Mouse (Mus musculus) retina, adult 2 months (tissue): Measurements from ENCODE around the gene Fam214a.

Experiments
- DNase-seq: peaks from one replicate; pipeline ENCODE4 v3.0.0-alpha.2; 2012; ENCODE audit warnings: low read depth, low spot score

Gene Fam214a

GRCm38 (mm10) chr9:75025689-75026088 lies 73.0 kb downstream of the Fam214a start:
- no peak for DNase-seq

DNA sequence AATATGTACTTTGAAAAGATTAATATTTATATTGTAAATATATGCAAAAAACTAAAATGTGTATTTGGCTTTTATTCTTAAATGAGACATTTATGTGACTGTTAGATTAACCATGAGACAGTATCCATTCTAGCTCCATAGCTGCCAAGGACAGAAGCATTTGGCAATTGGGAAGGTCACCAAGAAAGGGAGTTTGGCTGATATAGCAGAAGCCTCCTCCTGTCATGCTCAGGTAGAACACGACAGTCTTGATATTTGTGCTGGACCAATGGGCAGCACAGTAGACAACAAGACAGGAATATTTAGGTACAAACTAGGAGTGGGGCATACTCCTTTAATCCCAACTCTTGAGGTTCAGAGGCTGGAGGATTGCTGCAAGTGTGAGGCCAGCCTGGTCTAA lies 79.7 kb downstream of the Fam214a start:
- no peak for DNase-seq

DNA sequence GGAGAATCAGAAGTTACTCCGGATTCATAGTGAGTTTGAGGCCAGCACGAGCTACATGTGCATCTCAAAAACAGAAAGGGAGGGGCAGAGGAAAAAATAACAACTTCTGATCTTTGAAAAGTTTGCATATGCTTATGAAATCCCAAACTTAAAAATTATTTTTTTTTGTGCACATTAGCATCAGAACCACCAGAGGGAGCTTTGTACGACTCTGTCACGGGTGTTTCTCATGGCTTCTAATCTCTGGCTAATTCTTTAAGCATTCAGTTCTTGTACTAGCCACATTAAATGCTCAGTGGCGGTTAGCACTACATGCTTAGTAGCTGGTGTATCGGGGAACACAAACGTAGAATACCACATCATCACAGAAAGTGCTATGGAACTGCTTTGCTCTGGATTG lies 80.5 kb downstream of the Fam214a start:
- peak; percentile 40 for DNase-seq

- no peak for DNase-seq
These were observed 82.0 kb downstream of the Fam214a start for GRCm38 (mm10) chr9:75034691-75035090.

- no peak for DNase-seq
These were observed 83.3 kb downstream of the Fam214a start for GRCm38 (mm10) chr9:75035944-75036343.

DNA sequence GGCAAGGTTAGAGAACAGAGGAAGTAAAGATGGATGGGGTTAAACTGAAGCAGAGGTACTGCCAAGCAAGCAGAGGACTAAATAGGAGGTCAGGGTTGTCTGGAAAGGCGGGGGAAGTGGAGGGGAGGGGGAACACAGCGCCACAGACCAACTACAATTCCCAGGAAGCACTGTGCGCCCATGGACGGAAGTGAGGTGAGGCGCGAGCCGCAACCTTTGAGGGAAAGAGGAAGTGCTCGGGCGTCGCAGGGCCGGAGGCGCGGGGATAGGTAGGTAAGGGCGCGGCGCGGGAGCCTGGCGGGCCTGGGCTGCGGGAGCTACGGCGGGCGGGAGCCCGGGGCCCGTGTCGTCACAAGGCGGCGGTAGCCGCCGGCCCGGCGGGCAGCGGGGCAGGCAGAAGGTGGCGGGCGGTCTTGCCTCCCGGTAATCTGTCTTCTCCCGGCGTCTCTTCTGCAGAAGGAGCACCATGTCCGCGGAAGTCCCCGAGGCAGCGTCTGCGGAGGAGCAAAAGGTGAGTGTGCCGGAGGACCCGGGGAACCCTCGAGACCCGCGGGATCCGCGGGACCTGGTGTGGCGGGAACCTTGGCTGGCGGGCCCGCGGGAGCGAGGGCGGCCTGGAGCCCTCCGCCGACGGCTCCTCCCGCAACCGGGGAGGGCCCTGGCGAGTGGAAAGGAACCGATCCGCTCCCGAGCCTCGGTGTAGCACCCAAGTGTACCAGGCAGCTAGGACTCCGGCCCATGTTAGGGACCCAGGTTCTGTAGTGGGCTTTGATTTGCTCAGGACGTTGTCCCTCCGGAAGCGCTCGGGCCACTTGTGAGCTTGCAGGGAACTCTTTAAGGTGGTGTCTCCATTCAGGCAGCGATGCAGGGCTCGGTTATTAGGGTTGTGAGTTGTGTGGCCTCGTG lies 85.0 kb downstream of the Fam214a start, which contains the start of gene Arpp19:
Gene Arpp19 (plus strand): TSS at position 164 of the 906 bp plus-strand sequence.
- peak; percentile 59 for DNase-seq

GRCm38 (mm10) chr9:75038357-75038688 lies 85.6 kb downstream of the Fam214a start:
- DNase-seq = no peak

DNA sequence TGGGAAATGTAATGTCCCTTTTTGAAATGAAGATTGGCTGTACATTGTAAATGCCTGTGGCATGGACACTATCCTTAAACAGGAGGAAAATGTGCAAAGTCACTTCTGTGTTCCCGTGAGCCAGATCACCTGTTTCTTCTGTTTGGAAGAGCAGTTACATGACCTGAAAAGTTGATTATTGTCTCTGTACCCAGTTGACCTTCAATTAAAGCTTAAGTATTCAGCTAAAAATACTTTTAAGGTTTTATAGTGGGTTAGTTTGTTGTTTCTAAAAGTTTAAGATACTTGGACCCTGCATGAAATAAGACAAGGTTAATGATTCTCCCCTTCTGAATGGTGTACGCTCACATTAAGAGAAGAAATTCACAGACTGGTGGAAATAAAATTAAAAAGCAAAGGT lies 87.9 kb downstream of the Fam214a start:
- no peak for DNase-seq

DNA sequence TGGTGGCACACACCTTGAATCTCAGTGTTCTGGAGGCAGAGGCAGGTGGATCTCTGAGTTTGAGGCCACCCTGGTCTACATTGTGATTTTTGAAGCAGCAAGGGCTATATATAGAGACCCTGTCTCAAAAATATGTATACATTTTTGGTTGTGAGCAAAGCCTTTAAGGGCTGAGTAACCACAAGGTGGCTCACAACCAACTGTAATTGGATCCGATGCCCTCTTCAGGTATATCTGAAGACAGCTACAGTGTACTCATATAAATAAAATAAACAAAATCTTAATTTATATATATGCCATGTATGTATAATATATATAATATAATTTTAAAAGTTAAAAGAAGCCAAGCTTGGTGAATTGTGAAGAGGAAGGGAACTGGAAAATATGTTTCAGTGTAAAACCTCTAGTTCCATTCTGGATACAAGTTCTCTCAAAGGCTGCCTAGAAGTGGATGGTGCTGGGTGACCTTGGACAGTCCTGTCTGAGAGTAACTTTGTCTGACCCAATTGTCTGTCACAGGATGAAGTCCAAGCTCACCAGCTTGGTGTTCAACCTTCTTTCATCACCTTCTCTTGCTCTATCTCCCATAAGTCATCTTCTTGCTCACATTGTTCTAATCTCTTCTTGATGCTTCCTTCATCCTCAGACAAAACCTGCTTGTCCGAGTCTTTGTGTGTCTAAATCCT lies 89.3 kb downstream of the Fam214a start:
- no peak for DNase-seq

DNA sequence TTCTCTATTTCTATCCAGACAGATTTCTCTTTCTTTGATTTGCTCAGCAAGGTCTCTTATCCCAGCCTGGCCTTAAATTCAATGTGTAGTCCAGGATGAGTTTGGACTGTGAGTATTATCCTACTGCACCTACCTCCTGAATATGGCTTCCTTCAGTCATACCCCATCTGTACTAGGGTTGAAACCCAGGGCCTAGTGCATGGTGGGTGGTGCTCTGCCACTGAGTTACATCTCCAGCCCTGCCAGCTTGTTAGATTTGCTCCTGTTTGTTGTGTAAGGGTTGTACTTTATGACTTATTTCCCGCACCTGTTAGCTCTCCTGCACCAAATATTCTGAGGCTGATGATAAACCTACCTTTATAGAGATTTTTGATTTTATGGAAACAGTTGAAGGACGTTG lies 90.5 kb downstream of the Fam214a start:
- DNase-seq = no peak

DNA sequence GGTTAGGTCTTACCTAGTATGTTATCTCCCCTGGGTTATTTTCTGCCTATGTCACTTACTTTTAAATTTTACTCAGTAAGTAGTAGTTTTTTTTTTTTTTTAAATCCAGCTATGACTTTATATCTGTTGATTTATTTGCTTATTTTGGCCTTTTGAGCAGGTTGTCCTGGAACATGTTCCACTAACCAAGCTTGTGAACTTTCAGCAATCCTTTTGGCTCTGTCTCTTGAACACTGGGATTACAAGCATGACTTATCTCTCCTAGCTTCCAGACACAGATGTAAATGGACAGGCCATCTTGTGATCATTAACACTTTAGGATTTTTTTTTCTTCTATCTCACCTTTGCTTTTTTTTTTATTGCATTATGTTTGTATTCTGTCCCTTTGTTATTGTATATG lies 94.4 kb downstream of the Fam214a start:
- DNase-seq = no peak

DNA sequence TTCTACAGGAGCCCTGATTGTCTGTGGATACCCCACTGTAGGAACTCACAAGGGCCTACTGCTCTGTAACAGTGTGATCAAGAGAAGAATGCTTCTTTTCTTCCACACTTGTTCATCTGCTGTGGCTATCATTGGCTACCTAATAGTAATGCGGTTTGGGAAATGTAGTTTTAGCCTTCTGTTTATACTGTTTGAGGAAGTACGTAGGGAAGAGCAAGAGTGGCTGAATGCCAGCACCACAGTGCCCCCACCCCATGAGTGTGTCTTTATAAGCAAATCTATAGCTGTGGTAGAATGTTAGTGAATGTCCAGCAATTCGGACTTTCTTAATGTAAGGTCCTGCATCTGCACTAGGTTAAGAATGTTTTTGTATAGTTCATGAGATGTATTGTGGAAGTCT lies 96.4 kb downstream of the Fam214a start:
- DNase-seq = no peak

DNA sequence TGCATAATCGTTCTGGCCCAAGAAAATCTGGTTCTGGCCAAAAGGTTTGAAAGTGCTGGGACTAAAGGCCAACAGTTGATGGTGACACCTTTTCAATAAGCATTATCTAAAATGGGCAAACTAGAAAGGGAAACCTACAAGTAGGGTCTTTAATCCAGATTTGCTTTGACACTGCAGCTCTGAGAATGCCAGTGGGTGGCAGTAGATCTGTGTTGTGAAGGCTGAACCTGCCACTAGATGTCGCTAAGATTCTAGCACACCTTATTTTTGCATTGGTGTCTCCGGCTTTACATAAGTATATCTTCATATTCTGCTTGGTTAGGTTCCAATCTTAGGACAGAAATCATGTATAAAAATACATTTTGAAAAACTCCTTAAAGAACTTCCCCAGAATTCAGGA lies 97.3 kb downstream of the Fam214a start:
- DNase-seq = peak; percentile 56

- DNase-seq = no peak
These were observed 99.2 kb downstream of the Fam214a start for GRCm38 (mm10) chr9:75051841-75052240.

DNA sequence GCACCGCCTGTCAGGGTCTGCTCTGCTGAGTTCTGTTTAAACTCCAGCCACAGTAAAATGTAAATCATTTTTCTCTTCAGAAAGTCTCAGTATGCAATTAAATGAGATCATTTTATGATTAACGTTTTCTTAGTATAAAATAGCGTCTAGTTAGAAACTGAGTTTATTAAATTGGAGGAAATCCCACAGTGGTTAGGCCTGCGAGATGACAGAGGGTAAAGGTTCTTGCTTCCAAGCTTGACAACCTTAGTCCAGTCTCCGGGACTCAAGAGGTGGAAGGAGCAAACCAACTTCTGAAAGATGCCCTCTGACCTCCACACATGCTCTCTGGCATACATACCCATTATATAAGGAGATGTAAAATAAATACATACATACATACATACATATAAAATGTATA lies 102.4 kb downstream of the Fam214a start:
- no peak for DNase-seq

- no peak for DNase-seq
These were observed 112.1 kb downstream of the Fam214a start for GRCm38 (mm10) chr9:75064678-75065331.

DNA sequence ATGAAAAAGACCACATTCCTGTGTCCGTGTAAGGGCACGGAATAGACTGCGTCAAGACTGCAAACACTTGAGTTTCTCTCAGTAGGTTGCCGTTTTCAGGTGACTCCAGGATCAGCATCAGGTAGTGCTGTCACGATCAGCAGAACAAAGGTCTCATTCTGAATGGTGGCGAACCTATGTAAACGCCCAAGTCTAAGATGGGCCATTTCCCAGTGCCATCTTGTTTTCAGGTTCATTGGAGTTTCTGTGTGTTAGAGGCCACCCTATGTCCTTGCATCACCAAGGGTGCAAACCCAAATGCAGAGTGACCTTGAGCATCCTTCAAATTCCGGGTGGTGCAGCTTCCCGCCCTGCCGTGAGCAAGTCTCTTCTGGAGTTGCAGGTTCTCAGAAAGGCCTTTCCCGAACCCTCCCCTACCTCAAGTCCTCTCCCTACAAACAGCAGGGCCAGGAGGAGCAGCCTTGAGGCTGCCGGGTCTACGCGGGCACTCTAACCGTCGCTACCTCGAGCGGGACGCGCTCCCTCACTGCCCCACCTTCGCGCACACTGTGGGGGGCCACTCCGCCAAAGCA lies 117.9 kb downstream of the Fam214a start, which contains the start of gene Myo5a:
Gene Myo5a (plus strand): TSS at position 559 of the 572 bp plus-strand sequence.
- DNase-seq = no peak

DNA sequence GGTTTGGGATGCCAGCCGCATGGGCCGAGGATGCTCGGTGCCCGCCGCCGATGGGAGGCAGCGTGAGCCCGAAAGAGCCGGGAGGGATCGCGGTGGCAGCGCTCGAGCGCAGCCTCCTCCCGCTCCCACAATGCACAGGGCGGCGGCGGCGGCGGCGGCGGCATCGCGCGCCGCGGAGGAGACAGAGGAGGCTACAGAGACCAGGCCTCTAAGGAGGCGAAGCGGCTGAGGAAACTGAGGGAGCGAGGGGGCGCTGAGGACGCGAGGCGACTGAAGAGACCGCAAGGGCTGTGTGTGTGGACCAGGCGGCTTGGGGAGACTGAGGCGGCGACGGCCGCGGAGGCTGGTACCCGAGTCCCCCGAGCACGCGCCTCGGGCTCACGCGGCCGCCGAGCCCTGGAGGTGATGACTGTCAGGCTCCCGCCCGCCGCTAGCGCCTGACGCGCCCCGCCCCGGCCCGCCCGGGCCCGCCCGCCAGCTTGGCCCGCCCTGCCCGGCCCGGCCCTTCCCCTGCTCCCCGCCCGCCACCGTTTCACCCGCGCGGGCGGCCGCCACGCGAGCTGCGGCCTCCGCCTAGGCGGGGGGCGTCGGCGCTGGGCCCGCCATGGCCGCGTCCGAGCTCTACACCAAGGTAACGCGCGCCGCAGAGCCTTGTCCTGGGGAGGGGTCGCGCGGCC lies 118.5 kb downstream of the Fam214a start:
- DNase-seq = peak; percentile 63

- DNase-seq = no peak
These were observed 119.1 kb downstream of the Fam214a start for GRCm38 (mm10) chr9:75071706-75072192.

GRCm38 (mm10) chr9:75072361-75072760 lies 119.7 kb downstream of the Fam214a start:
- DNase-seq = no peak

DNA sequence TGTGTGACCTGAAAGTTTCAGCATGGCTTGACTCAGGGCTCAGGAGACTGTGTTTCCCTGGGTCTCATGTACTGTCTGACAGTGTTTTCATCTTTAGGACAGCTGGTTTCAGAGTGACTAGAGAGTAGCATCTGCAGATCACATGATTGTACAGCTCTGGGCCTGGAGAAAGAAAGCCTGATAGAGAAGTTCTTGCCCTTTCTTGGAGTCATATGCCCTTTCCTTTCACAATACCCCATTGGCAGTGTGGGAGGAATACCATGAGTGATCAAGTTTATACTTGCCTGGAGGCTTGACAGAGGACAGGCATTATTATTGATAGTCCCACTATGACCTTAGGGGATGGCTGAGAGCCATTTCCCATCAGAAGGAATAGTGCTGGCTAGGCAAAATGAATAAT lies 124.5 kb downstream of the Fam214a start:
- DNase-seq = no peak
